ENCODE assay signal across 23 mouse cellular contexts in the genomic region with DNA sequence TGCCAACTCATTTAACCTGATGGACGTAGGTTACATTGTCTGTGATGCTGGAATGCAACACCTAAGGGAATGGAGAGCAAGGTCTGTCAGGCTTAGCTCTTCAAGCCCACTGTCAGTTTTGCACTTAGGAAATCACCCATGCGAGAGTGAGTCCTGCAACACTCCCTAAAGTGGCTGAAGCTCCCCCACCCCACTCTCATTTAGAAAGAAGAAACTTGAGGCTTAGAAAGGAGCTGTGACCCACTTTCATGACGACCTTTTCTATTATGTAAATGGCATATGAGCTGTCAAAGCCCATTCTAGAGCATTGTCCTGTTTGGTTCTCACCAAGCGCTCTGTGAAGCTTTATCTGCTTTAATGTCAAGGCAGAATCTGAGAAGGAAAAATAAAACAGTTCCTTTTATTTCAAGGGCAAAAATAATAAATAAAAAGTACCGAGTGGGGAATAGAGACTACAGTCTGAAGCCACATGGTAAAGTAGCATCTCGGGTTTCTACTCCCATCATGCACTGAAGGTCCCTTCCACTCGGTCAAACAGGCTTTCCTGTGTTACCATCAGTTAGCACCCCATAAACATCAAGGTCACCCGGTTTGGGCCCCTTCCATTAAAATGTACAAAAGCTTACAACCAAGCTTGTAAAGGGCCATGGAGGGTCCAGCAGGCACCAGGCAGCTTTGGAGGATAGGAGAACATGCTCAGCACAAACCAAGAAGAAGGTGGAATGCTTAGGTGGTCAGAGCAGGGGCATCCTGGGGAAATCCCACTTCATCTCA.
"Had no signal": no experiment of that assay in that cellular context is flagged by ENCODE, and none has a peak within 500 bp of the region (broad histone marks: within the 10 kb centered on the region; RNA-seq: fewer than 3 reads in every experiment).

No protein-coding gene starts in this region.

- DNase-seq: gastrocnemius, postnatal 14 days; heart, adult 18-20 months; heart, postnatal 10 days; heart, postnatal 36 days; kidney, adult 11 months; kidney, adult 2 months; kidney, adult 9 months; kidney, postnatal 10 days; kidney, postnatal 36 days; layer of hippocampus, adult 9-11 months; layer of hippocampus, postnatal 36 days; left cerebral cortex, postnatal 4 days; liver; liver, embryonic 13.5 days had no signal

- H3K27me3 ChIP-seq: kidney, embryonic 15.5 days had no signal

- H3K4me3 ChIP-seq: heart, embryonic 10.5 days; heart, embryonic 12.5 days; hindbrain, embryonic 13.5 days; hindbrain, embryonic 15.5 days; kidney, embryonic 15.5 days; liver, embryonic 13.5 days; liver, embryonic 15.5 days had no signal

- ATAC-seq: hindbrain, postnatal 0 days; intestine, embryonic 16.5 days had no signal

- H3K9ac ChIP-seq: heart, embryonic 12.5 days; hindbrain, embryonic 13.5 days; hindbrain, embryonic 15.5 days; kidney, embryonic 15.5 days; liver, embryonic 13.5 days; liver, embryonic 15.5 days had no signal

- H3K4me2 ChIP-seq: heart, embryonic 12.5 days; hindbrain, embryonic 13.5 days; hindbrain, embryonic 15.5 days; kidney, embryonic 15.5 days; liver, embryonic 11.5 days; liver, embryonic 13.5 days; liver, embryonic 15.5 days had no signal

- H3K36me3 ChIP-seq: heart, embryonic 12.5 days; hindbrain, embryonic 13.5 days; hindbrain, embryonic 15.5 days; liver, embryonic 13.5 days; liver, embryonic 15.5 days had no signal

- H3K9me3 ChIP-seq: heart, embryonic 10.5 days; heart, embryonic 12.5 days; hindbrain, embryonic 13.5 days; hindbrain, embryonic 15.5 days; kidney, embryonic 15.5 days; liver, embryonic 13.5 days; liver, embryonic 15.5 days had no signal

- H3K27ac ChIP-seq: heart, embryonic 10.5 days; hindbrain, embryonic 13.5 days; hindbrain, embryonic 15.5 days; hindbrain, postnatal 0 days; kidney, embryonic 15.5 days; liver, embryonic 13.5 days; liver, embryonic 15.5 days had no signal
